Mouse (Mus musculus): Measurements from ENCODE around the gene Batf.
"Not testable (repeated sequence)": the region's sequence is repeated elsewhere in the genome, so short reads cannot be mapped to it uniquely, and the experiment has no call there.

Batf gene

DNA sequence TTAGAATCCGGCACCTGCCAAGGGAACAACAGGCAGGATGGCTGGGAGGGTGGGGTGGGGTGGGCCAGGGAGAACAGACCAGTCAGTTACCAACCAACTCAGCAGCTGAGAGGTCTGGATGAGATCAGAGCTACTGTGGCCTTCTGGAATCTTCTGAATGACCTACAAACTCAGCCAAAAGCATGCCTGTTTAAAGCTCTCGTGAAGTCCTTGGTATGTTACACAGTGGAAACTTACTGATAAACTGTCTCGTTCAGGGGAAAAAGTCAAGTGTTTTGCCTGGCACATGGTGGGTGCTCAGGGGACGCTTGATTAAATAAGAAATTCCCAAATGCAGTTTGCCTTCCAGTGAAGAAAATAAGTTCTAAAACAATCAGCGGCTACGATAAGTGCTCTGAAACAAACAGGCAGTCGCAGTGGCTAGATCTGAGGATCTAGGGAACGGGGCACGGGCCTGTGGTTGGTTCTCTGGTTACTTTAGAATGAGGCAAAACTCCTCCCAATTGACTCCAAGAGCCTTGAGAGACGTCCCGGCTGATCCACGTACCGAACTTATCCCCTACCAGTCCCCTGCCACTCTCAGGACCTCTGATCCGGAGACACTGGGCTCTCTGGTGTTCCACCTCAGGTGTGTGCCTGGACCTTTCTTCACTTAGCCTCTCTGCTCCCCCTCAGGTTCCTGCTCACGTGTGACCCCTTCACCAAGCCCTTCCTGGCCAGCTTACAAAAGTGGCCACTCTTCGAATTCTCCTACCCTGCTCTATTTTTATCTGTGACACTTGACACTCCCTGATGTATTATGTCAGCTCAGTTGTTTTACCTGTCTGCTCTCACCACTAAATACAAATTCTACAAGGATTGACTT lies 1.8 kb upstream of the Batf start:
- DNase-seq (ENCODE audit: low spot score): no peak

- no peak for DNase-seq (ENCODE audit: low spot score)
Measured at GRCm38 (mm10) chr12:85687217-85687533, 706 bp downstream of the Batf start.

- DNase-seq (ENCODE audit: low spot score): no peak
Measured at GRCm38 (mm10) chr12:85687846-85688245, 1.4 kb downstream of the Batf start.

GRCm38 (mm10) chr12:85695787-85696186 lies 9.3 kb downstream of the Batf start:
- DNase-seq (ENCODE audit: low spot score): no peak

- DNase-seq (ENCODE audit: low spot score): no peak
Measured at GRCm38 (mm10) chr12:85696436-85696835, 10.0 kb downstream of the Batf start.

- DNase-seq (ENCODE audit: low spot score): not testable (repeated sequence)
Measured at GRCm38 (mm10) chr12:85698179-85698578, 11.7 kb downstream of the Batf start.

GRCm38 (mm10) chr12:85700191-85700841 lies 13.8 kb downstream of the Batf start:
- no peak for DNase-seq (ENCODE audit: low spot score)

DNA sequence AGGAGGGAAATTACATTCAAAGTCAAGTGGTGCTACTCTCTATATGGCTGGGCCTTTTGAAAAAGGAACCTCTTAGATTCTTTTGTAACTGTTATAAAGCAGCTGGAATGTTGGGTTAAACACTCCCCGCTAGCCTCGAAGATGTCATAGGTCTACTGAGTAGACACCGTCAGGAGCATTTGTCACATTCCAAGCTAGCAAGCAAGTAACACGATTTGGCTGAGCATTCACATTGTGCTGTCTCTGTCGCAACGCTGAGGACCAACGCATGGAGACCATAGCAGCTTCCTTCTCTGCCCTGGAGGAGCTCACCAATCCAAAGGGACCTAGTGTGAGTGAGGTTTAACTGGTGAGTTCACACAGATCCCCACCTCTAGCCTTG lies 14.4 kb downstream of the Batf start:
- DNase-seq (ENCODE audit: low spot score): no peak

DNA sequence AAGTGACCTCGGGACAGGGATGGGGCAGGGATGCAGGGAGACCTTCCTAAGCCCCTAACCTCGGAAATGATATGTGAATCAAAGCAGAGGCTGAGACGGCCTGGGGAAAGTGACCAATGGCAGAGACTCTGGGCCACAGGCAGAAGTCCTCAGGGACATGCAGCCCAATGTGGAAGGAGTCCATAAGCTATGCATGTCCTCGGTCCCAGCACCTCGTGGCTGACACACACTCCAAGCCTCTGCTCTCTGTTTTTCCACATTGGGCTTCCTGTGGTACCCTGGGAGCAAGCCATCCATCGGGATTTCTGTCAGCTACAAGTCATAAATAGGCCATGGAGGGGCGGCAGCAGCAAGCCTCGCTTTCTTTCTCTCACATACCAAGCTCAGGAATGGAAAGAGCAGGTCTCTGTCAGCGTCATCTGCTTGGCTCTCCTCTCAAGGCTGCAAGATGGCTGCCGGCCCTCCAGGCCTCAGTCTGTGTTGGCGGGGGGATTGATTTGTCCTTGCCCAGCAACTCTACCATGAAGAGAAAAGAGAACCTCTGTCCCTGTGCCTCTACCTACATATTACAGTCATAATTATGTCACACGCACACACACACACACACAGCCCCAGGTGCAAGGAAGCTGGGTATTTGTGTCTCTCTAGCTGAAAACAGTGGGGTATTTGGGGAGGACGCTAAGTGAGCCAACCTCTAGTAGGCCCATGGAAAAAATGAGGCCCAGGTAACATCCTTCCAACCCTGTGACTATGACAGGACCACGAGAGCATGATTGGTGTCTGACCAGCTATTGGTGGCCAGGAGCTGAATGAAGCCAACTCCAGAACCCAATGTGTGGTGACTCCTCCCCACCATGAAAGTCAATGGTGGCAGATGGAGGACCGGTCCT lies 15.9 kb downstream of the Batf start:
- DNase-seq (ENCODE audit: low spot score): no peak

DNA sequence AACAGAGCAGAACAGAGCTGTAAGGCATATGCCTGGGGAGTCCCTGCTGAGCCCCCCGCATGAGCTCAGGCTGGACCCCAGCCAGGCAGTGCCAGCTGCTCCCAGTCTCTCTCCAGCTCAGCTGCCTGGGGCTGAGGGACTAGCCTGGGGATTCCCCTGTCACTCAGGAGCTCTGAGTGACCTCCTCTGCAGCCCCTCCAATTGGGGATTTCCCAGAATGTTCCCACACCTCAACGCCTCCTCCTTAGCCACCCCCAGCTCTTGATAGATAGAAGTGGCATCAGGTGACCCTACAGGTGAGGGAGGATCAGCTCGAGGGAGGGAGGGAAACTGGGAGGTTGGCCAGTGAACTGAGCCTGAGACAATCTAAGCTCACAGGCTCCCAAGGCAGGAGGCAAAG lies 17.0 kb downstream of the Batf start:
- no peak for DNase-seq (ENCODE audit: low spot score)

- no peak for DNase-seq (ENCODE audit: low spot score)
Measured at GRCm38 (mm10) chr12:85704566-85704965, 18.1 kb downstream of the Batf start.

DNA sequence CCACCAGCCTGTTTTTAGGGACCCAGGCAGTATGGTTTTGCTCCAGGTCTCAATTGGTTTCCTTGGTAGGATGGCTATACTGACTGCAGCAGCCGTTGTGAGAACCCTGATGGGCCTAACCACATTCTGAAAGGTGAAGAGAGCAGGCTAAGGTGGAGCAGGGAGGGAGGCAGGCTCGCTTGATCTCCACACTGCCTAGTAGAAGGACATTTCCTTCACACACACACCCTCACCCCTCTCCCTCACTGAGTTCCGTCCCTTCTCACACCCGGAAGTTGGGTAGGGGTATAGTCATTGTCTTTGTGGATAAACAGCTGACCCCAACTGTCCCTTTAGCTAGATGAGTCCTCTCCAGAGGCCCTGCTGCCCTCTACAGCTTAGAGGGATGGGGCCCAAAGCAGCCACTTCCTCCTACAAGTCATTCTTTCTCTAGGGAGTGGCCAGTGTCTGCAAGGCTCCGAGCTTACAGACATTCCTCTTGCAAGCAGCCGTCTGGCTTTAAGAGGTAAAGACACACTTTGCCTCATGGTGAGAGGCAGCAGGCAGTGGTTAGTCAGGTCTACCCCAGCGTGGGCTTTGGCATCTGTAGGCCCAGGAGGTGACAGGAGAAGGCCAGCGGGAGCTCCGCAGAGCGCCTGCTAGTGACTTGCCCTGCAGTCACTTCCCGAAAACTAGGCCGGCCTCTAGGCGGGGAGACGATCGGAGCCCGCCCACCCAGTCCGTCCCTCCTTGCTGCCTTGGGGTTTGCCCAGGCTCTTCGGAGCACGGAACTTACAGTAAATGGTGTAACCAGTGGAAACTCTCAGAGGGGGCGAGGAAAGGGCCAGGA lies 18.7 kb downstream of the Batf start:
- peak; percentile 61 for DNase-seq (ENCODE audit: low spot score)

DNA sequence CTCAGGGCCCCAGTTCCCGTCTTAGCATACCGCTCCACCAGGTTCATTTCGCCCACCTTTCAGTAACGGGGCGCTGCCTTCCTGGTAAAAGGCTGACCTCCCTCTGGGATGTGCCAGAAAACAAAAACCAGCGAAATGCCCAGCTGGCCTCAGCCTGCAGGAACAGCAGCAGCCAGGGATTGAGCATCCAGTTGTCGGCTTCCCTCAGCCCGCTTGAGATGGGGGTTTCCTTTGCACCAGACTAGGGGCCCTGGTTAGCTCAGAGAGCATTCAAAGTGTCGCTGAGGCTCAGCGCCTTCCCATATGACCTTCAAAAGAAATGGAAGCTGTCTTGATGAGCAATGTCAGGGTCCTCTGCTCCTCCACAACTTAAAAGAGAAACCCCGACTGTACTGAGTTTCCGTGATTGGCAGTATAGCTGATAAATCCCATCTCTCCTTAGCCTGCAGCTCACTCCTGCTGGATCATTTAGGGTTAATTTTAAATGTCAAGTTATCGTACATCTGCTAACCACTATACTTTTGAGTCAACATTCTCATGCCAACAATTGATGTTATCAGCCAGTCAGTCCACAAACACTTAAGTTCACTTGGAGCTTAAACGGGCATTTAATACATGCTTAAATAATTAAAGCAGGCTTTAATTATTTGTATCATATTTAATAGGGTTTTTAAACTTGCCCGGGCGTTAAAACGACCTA lies 19.5 kb downstream of the Batf start:
- DNase-seq (ENCODE audit: low spot score): no peak

DNA sequence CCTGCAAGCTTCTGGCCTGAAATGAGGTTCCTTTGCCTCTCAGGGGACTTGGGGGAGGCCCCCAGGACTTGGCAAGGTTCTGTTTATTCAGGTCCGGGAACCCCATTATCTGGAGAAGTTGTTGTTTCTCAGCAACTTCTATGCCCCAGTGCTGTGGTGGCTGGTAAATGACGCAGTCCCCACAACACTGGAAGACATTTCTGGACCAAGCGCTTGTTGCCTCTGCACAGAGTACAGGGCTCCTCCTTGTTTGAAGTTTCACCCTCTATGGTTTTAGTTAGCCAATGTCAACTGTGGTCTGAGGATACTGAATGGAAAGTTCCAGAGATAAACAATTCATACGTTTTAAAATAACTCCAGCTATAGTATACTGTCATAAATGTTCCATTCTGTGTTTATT lies 20.4 kb downstream of the Batf start:
- no peak for DNase-seq (ENCODE audit: low spot score)

GRCm38 (mm10) chr12:85707391-85707790 lies 20.9 kb downstream of the Batf start:
- no peak for DNase-seq (ENCODE audit: low spot score)

GRCm38 (mm10) chr12:85708556-85708955 lies 22.1 kb downstream of the Batf start:
- no peak for DNase-seq (ENCODE audit: low spot score)

- DNase-seq (ENCODE audit: low spot score): peak; percentile 19
Measured at GRCm38 (mm10) chr12:85710695-85711094, 24.2 kb downstream of the Batf start.

GRCm38 (mm10) chr12:85712587-85712986 lies 26.1 kb downstream of the Batf start:
- DNase-seq (ENCODE audit: low spot score): no peak

- no peak for DNase-seq (ENCODE audit: low spot score)
Measured at GRCm38 (mm10) chr12:85714126-85714525, 27.7 kb downstream of the Batf start.

- DNase-seq (ENCODE audit: low spot score): no peak
Measured at GRCm38 (mm10) chr12:85725306-85725705, 38.8 kb downstream of the Batf start.

- no peak for DNase-seq (ENCODE audit: low spot score)
Measured at GRCm38 (mm10) chr12:85726729-85727397, 40.4 kb downstream of the Batf start.

Measured in spleen, adult 12 weeks (tissue).